Mouse (Mus musculus): ENCODE results near the gene Nup62cl. TPM values are rescaled to one million over a fixed set of nuclear protein-coding genes. Genes with fewer than 3 reads are reported as not detected.

Nup62cl gene
- polyA plus RNA-seq (2012; rRNA removed) = 10.0 and 19.4 TPM in 2 replicates

DNA sequence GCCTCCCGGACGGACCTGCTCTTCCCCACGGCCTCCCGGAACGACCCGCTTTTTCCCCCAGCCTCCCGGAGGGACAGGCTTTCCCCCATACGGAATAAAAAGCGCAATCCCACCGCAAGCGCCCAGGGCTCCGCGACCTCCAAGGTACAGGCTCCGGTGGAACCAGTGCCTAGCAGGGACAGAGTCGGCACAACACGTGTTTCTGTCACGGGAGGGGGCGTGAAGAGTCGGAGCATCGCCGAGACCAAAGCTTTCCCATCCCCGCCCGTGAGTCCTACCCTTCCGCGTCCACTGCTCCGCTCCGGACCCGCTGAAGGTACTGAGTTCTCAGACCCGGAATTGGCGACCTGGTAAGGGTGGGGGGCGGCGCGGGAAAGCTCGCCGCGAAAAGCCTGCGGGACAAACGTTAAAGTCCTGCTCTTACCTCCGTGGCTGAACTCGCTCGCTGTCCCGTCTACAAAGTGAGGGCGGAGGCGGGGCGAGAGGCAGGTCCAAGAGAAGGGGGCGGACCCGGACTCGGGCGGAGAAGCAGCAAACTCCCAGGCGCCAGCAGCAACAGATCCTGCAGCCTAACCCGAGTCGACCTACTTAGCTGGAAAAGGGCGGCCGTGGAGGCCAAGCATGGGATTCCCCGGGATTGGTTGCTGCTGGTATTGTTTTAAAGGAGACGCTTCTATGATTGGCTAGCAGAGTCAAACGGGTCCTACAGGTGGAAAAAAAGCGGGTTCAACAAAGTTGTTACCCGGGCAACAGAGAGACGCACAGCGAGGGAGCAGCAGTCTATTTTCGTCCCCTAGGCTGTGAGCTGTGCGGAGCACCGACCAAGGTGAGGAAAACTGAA, at the start of gene Nup62cl, which contains the start of gene Pih1h3b:
TSS of gene Nup62cl (minus strand) at position 578 of the 841 bp plus-strand sequence.
TSS of gene Pih1h3b (plus strand) at position 745 of the 841 bp plus-strand sequence.

DNA sequence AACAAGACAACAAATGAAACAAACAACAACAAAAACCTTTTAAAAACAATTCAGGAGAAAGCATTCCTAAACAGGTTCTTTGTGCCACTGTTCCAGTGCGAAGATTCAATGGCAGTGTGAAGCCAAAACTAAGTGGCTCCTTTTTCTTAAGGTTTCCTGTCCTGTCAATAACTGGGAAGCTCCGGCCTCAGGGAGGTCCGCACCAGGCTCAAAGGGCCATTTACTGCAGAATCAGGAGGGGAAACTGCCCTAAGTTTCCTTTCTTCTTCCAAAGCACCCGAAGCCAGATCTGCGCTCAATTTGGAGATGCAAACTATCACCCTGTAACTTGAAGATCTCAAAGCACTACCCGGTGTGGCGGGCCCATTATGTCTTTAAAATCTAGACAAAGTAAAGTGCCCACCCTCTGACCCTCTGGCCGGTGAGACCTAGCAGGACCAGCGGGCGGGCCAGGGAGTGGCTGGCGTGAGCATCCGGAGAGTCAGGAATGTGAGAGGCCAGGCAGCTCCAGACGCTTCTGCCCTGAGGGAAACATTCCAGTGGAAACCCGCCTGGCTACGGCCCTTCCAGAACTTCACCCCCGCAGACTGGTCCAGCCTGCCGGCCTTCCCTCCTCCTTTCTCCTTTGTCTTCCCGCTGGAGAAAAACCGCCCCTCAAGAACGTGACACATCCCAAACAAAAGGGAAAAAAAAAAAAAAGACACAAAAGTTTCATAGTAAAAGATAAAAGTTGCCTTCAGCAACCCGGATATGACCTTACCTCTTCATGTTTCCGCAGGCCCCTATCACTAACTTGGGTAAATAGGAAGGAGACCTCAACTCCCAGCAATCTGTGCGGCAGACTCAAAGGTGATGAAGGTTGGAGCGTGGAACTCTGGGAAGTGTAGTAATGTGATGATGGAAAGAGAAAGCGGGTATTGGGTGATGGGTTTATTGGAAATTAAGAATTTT, 64.5 kb downstream of the Nup62cl start, which contains the start of gene Rbm41:
TSS of gene Rbm41 (minus strand) at position 856 of the 951 bp plus-strand sequence.

Other genes with a start within 250 kb of the Nup62cl start
- gene Morc4, start 191.0 kb downstream of the Nup62cl start, polyA plus RNA-seq (2012; rRNA removed) = 3.3 and 3.4 TPM in 2 replicates
- gene Rbm41, start 64.1 kb downstream of the Nup62cl start, polyA plus RNA-seq (2012; rRNA removed) = 0.14 and 0.16 TPM in 2 replicates
- not detected in 2 replicates for gene Pih1h3b, start 167 bp upstream of the Nup62cl start, polyA plus RNA-seq (2012; rRNA removed)